Mouse (Mus musculus) megakaryocyte, embryonic 14.5 days (primary cell): Measurements from ENCODE around the gene Faah.

Source experiments
- FLI1 ChIP-seq: IDR thresholded peaks from 2 replicates; pipeline ENCODE4 v1.6.1; 2012; ENCODE audit warnings: low read length, inconsistent platforms, mixed read lengths
- GATA1 ChIP-seq: IDR thresholded peaks from 3 replicates; pipeline ENCODE4 v1.6.1; 2012; ENCODE audit warnings: mixed read lengths, low read length, inconsistent platforms, borderline replicate concordance

DNA sequence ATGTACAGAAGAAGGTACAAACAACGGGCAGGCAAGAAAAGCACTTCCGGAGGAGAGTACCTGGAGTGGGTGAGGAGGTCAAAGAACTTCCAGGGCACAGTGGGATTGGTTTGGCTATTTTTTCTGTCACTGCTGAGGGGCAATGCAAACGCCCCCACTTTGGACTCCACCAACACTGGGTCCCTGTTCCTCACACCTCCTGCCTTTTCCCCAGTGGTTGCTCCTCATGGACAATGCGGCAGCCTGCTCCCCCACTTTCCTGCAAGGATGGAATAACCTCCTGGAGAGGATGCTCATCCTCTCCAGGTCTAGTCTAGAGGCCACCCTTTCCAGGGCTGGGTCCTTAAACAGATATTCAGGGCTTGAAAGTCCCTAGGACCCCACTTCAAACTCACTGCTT, 38.8 kb downstream of the Faah start:
- TF ChIP-seq GATA1, result no peak
- TF ChIP-seq FLI1, result no peak
